Mouse (Mus musculus): ENCODE results near the gene Ctrc.

DNA sequence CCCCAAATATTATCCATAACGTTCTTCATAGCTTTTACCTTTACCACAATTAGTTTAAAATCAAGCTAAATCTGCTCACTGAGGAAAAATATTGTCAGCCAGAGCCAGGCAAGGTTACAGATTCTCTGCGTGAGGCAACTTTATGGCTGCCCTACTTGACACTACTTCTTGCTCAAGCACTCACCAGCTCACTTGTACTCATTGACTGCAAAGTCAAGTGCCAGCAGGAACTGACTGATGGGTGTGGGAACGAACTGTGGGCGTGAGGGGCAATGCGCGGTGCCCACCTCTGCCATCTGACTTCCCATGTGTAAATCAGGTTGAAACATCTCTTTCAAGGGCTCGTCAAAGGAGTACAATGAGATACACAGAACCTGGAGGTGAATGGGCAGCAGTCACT, 58.7 kb downstream of the Ctrc start:
- no peak for TF ChIP-seq CTCF (IDR thresholded peaks at IDR 0.05; ENCODE audit: extremely low read depth, insufficient read length, insufficient replicate concordance, low read depth, low read length)
- TF ChIP-seq POLR2A (IDR thresholded peaks at IDR 0.05; ENCODE audit: low read depth, low read length): no peak

Measured in small intestine, adult 2 months (tissue).